Mouse (Mus musculus) ovary, adult 2 months (tissue): Measurements from ENCODE around the gene Gm13285. TPM values are rescaled to one million over a fixed set of nuclear protein-coding genes. Genes with fewer than 3 reads are reported as not detected.

Experiments used
- polyA plus RNA-seq: library from polyadenylated mRNA; depleted of rRNA; stranded (reverse); fragments of >200 nt; gene quantifications from 2 replicates; pipeline ENCODE4 v1.2.3, GENCODE M21; 2012; rRNA removed

Gm13285 gene
- not detected in 2 replicates for polyA plus RNA-seq

GRCm38 (mm10) chr4:88799365-88799764, at the start of gene Gm13285:
Gene Gm13285, plus strand, starts transcription at chr4:88799665.

GRCm38 (mm10) chr4:88754818-88755340, 44.6 kb upstream of the Gm13285 start, which contains the start of gene Gm13271:
Gene Gm13271, plus strand, starts transcription at chr4:88754868.

GRCm38 (mm10) chr4:88759610-88760268, 39.7 kb upstream of the Gm13285 start, which contains the start of gene Gm13283:
Gene Gm13283, plus strand, starts transcription at chr4:88760119.

GRCm38 (mm10) chr4:88773534-88773933, 25.9 kb upstream of the Gm13285 start, which contains the start of gene Gm13290:
Gene Gm13290, plus strand, starts transcription at chr4:88773834.

GRCm38 (mm10) chr4:88776622-88777021, 22.8 kb upstream of the Gm13285 start, which contains the start of gene Gm13289:
Gene Gm13289, plus strand, starts transcription at chr4:88776922.

GRCm38 (mm10) chr4:88779550-88779949, 19.9 kb upstream of the Gm13285 start, which contains the start of gene Gm13272:
Gene Gm13272, plus strand, starts transcription at chr4:88779850.

GRCm38 (mm10) chr4:88781831-88782230, 17.6 kb upstream of the Gm13285 start, which contains the start of gene Ifnz:
Gene Ifnz, plus strand, starts transcription at chr4:88782131.

GRCm38 (mm10) chr4:88785409-88785808, 14.1 kb upstream of the Gm13285 start, which contains the start of gene Gm13276:
Gene Gm13276, plus strand, starts transcription at chr4:88785709.

GRCm38 (mm10) chr4:88788402-88788801, 11.1 kb upstream of the Gm13285 start, which contains the start of gene Gm13277:
Gene Gm13277, plus strand, starts transcription at chr4:88788632.

GRCm38 (mm10) chr4:88791250-88791649, 8.2 kb upstream of the Gm13285 start, which contains the start of gene Gm13278:
Gene Gm13278, plus strand, starts transcription at chr4:88791550.

GRCm38 (mm10) chr4:88793936-88794675, 5.4 kb upstream of the Gm13285 start, which contains the start of gene Gm13275:
Gene Gm13275, plus strand, starts transcription at chr4:88794487.

GRCm38 (mm10) chr4:88797097-88797496, 2.4 kb upstream of the Gm13285 start, which contains the start of gene Gm13279:
Gene Gm13279, plus strand, starts transcription at chr4:88797397.

GRCm38 (mm10) chr4:88802954-88803353, 3.5 kb downstream of the Gm13285 start, which contains the start of gene Gm13287:
Gene Gm13287, plus strand, starts transcription at chr4:88803254.

GRCm38 (mm10) chr4:88805231-88805630, 5.8 kb downstream of the Gm13285 start, which contains the start of gene Gm13288:
Gene Gm13288, plus strand, starts transcription at chr4:88805531.

GRCm38 (mm10) chr4:88815928-88816327, 16.5 kb downstream of the Gm13285 start, which contains the start of gene Ifna7:
Gene Ifna7, plus strand, starts transcription at chr4:88816228.

GRCm38 (mm10) chr4:88819659-88820058, 20.2 kb downstream of the Gm13285 start, which contains the start of gene Ifna11:
Gene Ifna11, plus strand, starts transcription at chr4:88819959.

GRCm38 (mm10) chr4:88827116-88827515, 27.7 kb downstream of the Gm13285 start, which contains the start of gene Ifna6:
Gene Ifna6, plus strand, starts transcription at chr4:88827416.

GRCm38 (mm10) chr4:88835225-88835624, 35.8 kb downstream of the Gm13285 start, which contains the start of gene Ifna5:
Gene Ifna5, plus strand, starts transcription at chr4:88835525.

GRCm38 (mm10) chr4:88841438-88841911, 42.0 kb downstream of the Gm13285 start, which contains the start of gene Ifna4:
Gene Ifna4, plus strand, starts transcription at chr4:88841861.

GRCm38 (mm10) chr4:88849698-88850097, 50.2 kb downstream of the Gm13285 start, which contains the start of gene Ifna1:
Gene Ifna1, plus strand, starts transcription at chr4:88850087.

